Mouse (Mus musculus) urinary bladder, postnatal 10 days (tissue): ENCODE data around the gene Taf1a.

ENCODE experiments used
- DNase-seq: peaks from one replicate; pipeline ENCODE4 v3.0.0; 2022; ENCODE audit warnings: low spot score

The Taf1a gene

GRCm38 (mm10) chr1:183414081-183414727 is 25.4 kb downstream of the Taf1a start:
- DNase-seq, result no peak

GRCm38 (mm10) chr1:183417873-183418272 is 29.1 kb downstream of the Taf1a start, which contains the start of gene Hhipl2:
Gene Hhipl2 (plus strand): TSS chr1:183418215.
- no peak for DNase-seq

GRCm38 (mm10) chr1:183419741-183420140 is 31.0 kb downstream of the Taf1a start:
- DNase-seq, result no peak

- DNase-seq, result no peak
Measured at GRCm38 (mm10) chr1:183420296-183420695, 31.5 kb downstream of the Taf1a start.

GRCm38 (mm10) chr1:183424100-183424499 is 35.3 kb downstream of the Taf1a start:
- DNase-seq, result no peak

- no peak for DNase-seq
Measured at GRCm38 (mm10) chr1:183434918-183435317, 46.1 kb downstream of the Taf1a start.

GRCm38 (mm10) chr1:183439036-183439435 is 50.3 kb downstream of the Taf1a start:
- peak; percentile 59 for DNase-seq

- DNase-seq, result peak; percentile 47
Measured at GRCm38 (mm10) chr1:183442015-183442774, 53.4 kb downstream of the Taf1a start.

- no peak for DNase-seq
Measured at GRCm38 (mm10) chr1:183453066-183453465, 64.3 kb downstream of the Taf1a start.
